Mouse (Mus musculus): Measurements from ENCODE around the gene Ssmem1. TPM values are rescaled to one million over a fixed set of nuclear protein-coding genes. Genes with fewer than 3 reads are reported as not detected.
A peak's percentile ranks its signal among the peaks of the same experiment; 100 is the strongest.

Gene Ssmem1
- polyA plus RNA-seq, 1 experiment from 2014 or later: 0.19 TPM

DNA sequence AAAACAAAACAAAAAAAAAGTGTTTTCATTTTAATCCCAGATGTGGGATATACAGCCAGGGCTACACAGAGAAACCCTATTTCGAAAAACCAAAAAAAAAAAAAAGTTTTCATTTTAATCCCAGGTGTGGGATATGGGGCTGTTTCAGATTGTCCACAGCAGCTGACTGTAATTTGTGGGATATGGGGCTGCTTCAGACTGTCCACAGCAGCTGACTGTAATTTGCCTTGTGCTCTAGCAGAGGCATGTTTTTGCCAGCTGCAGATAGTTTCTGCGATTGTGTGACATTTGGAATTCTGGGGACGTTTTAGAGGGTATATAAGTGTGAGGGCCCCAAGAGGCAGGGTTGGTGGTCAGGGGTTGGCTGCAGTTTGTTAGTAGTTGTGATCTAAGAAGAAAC is 37.9 kb upstream of the Ssmem1 start:
- no peaks in the 10 kb centered on the region for H3K9me3 ChIP-seq (ENCODE audit: control insufficient read depth, low read length)
- no peak overlapping the region for H3K9ac ChIP-seq (ENCODE audit: low read depth, low read length)
- no peaks in the 10 kb centered on the region for H3K36me3 ChIP-seq (ENCODE audit: control insufficient read depth, insufficient read depth, low read length)
- H3K27ac ChIP-seq (ENCODE audit: low read depth, low read length): no peak overlapping the region
- no peak overlapping the region for H3K4me3 ChIP-seq (ENCODE audit: low read length)
- WGBS: 71% methylated on average over 3 of the region's 3 CpGs
- peaks cover 10% of the 10 kb centered on the region for H3K4me1 ChIP-seq (ENCODE audit: control insufficient read depth, insufficient read depth, low read depth, low read length)
- H3K4me2 ChIP-seq (ENCODE audit: low read length): no peak overlapping the region
- no peaks in the 10 kb centered on the region for H3K27me3 ChIP-seq (replicated peaks; ENCODE audit: control insufficient read depth, insufficient read depth, low read length)
- ATAC-seq: no peak

DNA sequence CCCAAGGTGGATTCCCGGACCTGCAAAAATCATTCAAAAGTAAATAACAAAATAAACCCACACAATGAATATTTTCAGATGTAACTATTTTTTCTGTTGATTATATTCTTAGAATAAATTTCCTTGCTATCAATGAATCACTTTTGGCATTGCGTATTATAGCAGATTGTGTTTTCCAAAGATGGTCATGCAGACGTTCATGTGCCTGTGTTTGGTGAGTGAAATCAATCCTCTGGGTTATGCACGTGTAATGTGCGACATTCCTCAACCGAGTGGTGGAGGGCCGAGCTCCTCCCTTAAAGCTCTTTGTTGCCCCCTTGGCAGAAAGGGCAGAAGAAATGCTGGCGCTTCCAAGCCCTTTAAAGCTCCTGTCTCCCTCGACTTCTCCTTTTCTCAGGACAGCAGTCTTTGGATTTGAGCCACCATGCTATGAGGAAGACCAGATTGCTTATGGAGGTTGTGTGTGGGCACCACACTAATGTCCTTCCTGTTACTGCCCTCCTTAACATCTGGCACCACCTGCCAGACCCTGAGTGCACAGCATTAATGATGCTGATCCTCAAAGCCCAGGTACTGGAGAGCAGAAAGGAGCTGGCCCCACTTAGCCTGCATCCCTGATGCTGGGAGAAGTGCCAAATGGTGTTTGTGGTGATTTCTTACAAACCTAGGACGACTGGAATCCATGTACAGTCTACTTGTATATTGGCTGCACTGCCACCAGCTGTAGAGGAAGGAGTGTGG is 33.5 kb upstream of the Ssmem1 start:
- no peak overlapping the region for H3K27ac ChIP-seq (ENCODE audit: low read depth, low read length)
- ATAC-seq: no peak
- H3K27me3 ChIP-seq (replicated peaks; ENCODE audit: control insufficient read depth, insufficient read depth, low read length): no peaks in the 10 kb centered on the region
- WGBS: 75% methylated on average over 10 of the region's 10 CpGs
- no peaks in the 10 kb centered on the region for H3K9me3 ChIP-seq (ENCODE audit: control insufficient read depth, low read length)
- no peak overlapping the region for H3K9ac ChIP-seq (ENCODE audit: low read depth, low read length)
- no peak overlapping the region for H3K4me3 ChIP-seq (ENCODE audit: low read length)
- no peak overlapping the region for H3K4me2 ChIP-seq (ENCODE audit: low read length)
- H3K36me3 ChIP-seq (ENCODE audit: control insufficient read depth, insufficient read depth, low read length): no peaks in the 10 kb centered on the region
- no peaks in the 10 kb centered on the region for H3K4me1 ChIP-seq (ENCODE audit: control insufficient read depth, insufficient read depth, low read depth, low read length)

- Histone ChIP-seq H3K4me1 (ENCODE audit: control insufficient read depth, insufficient read depth, low read depth, low read length) (no peaks in the 10 kb centered on the region), H3K4me3 (ENCODE audit: low read length) (no peak overlapping the region), H3K36me3 (ENCODE audit: control insufficient read depth, insufficient read depth, low read length) (no peaks in the 10 kb centered on the region), H3K9me3 (ENCODE audit: control insufficient read depth, low read length) (no peaks in the 10 kb centered on the region), H3K27me3 (replicated peaks; ENCODE audit: control insufficient read depth, insufficient read depth, low read length) (no peaks in the 10 kb centered on the region), H3K9ac (ENCODE audit: low read depth, low read length) (no peak overlapping the region), H3K4me2 (ENCODE audit: low read length) (no peak overlapping the region), H3K27ac (ENCODE audit: low read depth, low read length) (no peak overlapping the region)
- 84% methylated on average over 8 of the region's 8 CpGs for WGBS
- peak; percentile 79 for ATAC-seq
These were observed 32.4 kb upstream of the Ssmem1 start for GRCm38 (mm10) chr6:30477210-30477714.

DNA sequence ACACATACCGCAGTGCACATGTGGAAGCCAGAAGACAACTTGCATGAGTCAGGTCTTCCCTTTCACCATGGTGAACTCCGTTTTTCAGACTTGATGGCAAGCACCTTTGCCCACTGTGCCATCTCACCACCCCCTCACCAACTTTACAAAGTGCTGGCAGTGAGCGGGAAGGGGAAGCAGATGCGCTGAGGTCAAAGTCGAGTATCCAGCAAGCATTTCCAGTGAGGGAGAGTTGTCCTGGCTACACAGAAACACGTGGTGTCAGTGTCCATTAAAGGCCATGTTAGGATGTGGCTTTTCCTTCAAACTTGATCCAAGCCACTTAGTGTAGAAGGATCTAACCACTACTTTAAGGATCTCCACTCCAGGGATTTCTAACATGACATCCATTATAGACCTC is 31.9 kb upstream of the Ssmem1 start:
- 90% methylated on average over 6 of the region's 6 CpGs for WGBS
- no peak overlapping the region for H3K27ac ChIP-seq (ENCODE audit: low read depth, low read length)
- ATAC-seq: no peak
- H3K9me3 ChIP-seq (ENCODE audit: control insufficient read depth, low read length): no peaks in the 10 kb centered on the region
- no peaks in the 10 kb centered on the region for H3K27me3 ChIP-seq (replicated peaks; ENCODE audit: control insufficient read depth, insufficient read depth, low read length)
- no peaks in the 10 kb centered on the region for H3K36me3 ChIP-seq (ENCODE audit: control insufficient read depth, insufficient read depth, low read length)
- no peaks in the 10 kb centered on the region for H3K4me1 ChIP-seq (ENCODE audit: control insufficient read depth, insufficient read depth, low read depth, low read length)
- no peak overlapping the region for H3K4me2 ChIP-seq (ENCODE audit: low read length)
- H3K9ac ChIP-seq (ENCODE audit: low read depth, low read length): no peak overlapping the region
- no peak overlapping the region for H3K4me3 ChIP-seq (ENCODE audit: low read length)

- no peaks in the 10 kb centered on the region for H3K9me3 ChIP-seq (ENCODE audit: control insufficient read depth, low read length)
- H3K27me3 ChIP-seq (replicated peaks; ENCODE audit: control insufficient read depth, insufficient read depth, low read length): no peaks in the 10 kb centered on the region
- H3K4me3 ChIP-seq (ENCODE audit: low read length): no peak overlapping the region
- 91% methylated on average over 3 of the region's 3 CpGs for WGBS
- ATAC-seq: no peak
- no peak overlapping the region for H3K27ac ChIP-seq (ENCODE audit: low read depth, low read length)
- no peak overlapping the region for H3K9ac ChIP-seq (ENCODE audit: low read depth, low read length)
- H3K4me2 ChIP-seq (ENCODE audit: low read length): no peak overlapping the region
- no peaks in the 10 kb centered on the region for H3K4me1 ChIP-seq (ENCODE audit: control insufficient read depth, insufficient read depth, low read depth, low read length)
- peaks cover 8% of the 10 kb centered on the region for H3K36me3 ChIP-seq (ENCODE audit: control insufficient read depth, insufficient read depth, low read length)
These were observed 30.2 kb upstream of the Ssmem1 start for GRCm38 (mm10) chr6:30479418-30479817.

- ATAC-seq: no peak
- no peaks in the 10 kb centered on the region for H3K9me3 ChIP-seq (ENCODE audit: control insufficient read depth, low read length)
- no peak overlapping the region for H3K27ac ChIP-seq (ENCODE audit: low read depth, low read length)
- WGBS: 83% methylated on average over 2 of the region's 2 CpGs
- no peaks in the 10 kb centered on the region for H3K27me3 ChIP-seq (replicated peaks; ENCODE audit: control insufficient read depth, insufficient read depth, low read length)
- no peak overlapping the region for H3K9ac ChIP-seq (ENCODE audit: low read depth, low read length)
- no peak overlapping the region for H3K4me3 ChIP-seq (ENCODE audit: low read length)
- H3K36me3 ChIP-seq (ENCODE audit: control insufficient read depth, insufficient read depth, low read length): peaks cover 18% of the 10 kb centered on the region
- no peak overlapping the region for H3K4me2 ChIP-seq (ENCODE audit: low read length)
- no peaks in the 10 kb centered on the region for H3K4me1 ChIP-seq (ENCODE audit: control insufficient read depth, insufficient read depth, low read depth, low read length)
These were observed 26.7 kb upstream of the Ssmem1 start for GRCm38 (mm10) chr6:30482908-30483307.

GRCm38 (mm10) chr6:30486504-30486903 is 23.1 kb upstream of the Ssmem1 start:
- no peak for ATAC-seq
- peaks cover 26% of the 10 kb centered on the region for H3K36me3 ChIP-seq (ENCODE audit: control insufficient read depth, insufficient read depth, low read length)
- no peak overlapping the region for H3K4me2 ChIP-seq (ENCODE audit: low read length)
- 93% methylated on average over 6 of the region's 6 CpGs for WGBS
- no peaks in the 10 kb centered on the region for H3K4me1 ChIP-seq (ENCODE audit: control insufficient read depth, insufficient read depth, low read depth, low read length)
- H3K27me3 ChIP-seq (replicated peaks; ENCODE audit: control insufficient read depth, insufficient read depth, low read length): no peaks in the 10 kb centered on the region
- H3K9ac ChIP-seq (ENCODE audit: low read depth, low read length): no peak overlapping the region
- no peak overlapping the region for H3K4me3 ChIP-seq (ENCODE audit: low read length)
- H3K9me3 ChIP-seq (ENCODE audit: control insufficient read depth, low read length): no peaks in the 10 kb centered on the region
- H3K27ac ChIP-seq (ENCODE audit: low read depth, low read length): no peak overlapping the region

DNA sequence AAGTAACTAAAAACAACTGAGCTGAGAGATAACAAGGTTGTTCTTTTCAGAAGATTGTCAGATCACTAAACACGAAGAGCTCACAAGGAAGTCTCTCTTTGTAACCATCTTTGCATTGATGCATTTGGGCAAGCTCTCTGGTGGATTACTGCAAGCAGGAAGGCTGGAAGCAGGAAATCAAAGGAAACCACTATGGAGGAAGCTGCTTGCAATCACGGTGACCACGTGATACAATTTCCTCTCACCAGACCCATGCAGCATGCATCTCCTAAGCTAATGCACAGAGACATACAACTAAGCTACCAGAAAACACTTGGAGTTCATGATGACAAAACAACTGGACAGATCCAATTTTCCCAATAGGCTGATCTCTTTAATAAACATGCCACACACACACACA is 10.6 kb upstream of the Ssmem1 start:
- Histone ChIP-seq H3K9ac (ENCODE audit: low read depth, low read length) (no peak overlapping the region), H3K4me1 (ENCODE audit: control insufficient read depth, insufficient read depth, low read depth, low read length) (no peaks in the 10 kb centered on the region), H3K27ac (ENCODE audit: low read depth, low read length) (no peak overlapping the region), H3K27me3 (replicated peaks; ENCODE audit: control insufficient read depth, insufficient read depth, low read length) (no peaks in the 10 kb centered on the region), H3K4me2 (ENCODE audit: low read length) (no peak overlapping the region), H3K9me3 (ENCODE audit: control insufficient read depth, low read length) (no peaks in the 10 kb centered on the region), H3K4me3 (ENCODE audit: low read length) (no peak overlapping the region), H3K36me3 (ENCODE audit: control insufficient read depth, insufficient read depth, low read length) (peaks cover 9% of the 10 kb centered on the region)
- no peak for ATAC-seq
- WGBS: 80% methylated on average over 3 of the region's 3 CpGs

GRCm38 (mm10) chr6:30508824-30509223 is 825 bp upstream of the Ssmem1 start:
- H3K27ac ChIP-seq (ENCODE audit: low read depth, low read length): peak overlapping the region; percentile 92
- peak overlapping the region; percentile 80 for H3K9ac ChIP-seq (ENCODE audit: low read depth, low read length)
- H3K27me3 ChIP-seq (replicated peaks; ENCODE audit: control insufficient read depth, insufficient read depth, low read length): no peaks in the 10 kb centered on the region
- no peak for ATAC-seq
- H3K9me3 ChIP-seq (ENCODE audit: control insufficient read depth, low read length): no peaks in the 10 kb centered on the region
- 8% methylated on average over 2 of the region's 2 CpGs for WGBS
- H3K36me3 ChIP-seq (ENCODE audit: control insufficient read depth, insufficient read depth, low read length): peaks cover 2% of the 10 kb centered on the region; the same call in 1 of the 2 replicates
- peak overlapping the region; percentile 78 for H3K4me2 ChIP-seq (ENCODE audit: low read length)
- peaks cover 4% of the 10 kb centered on the region; the same call in 1 of the 2 replicates for H3K4me1 ChIP-seq (ENCODE audit: control insufficient read depth, insufficient read depth, low read depth, low read length)
- peak overlapping the region; percentile 67 for H3K4me3 ChIP-seq (ENCODE audit: low read length)

Data from hindbrain, embryonic 16.5 days (tissue).